Mouse (Mus musculus) hindbrain, embryonic 10.5 days (tissue): Measurements from ENCODE around the gene Hepacam. TPM values are rescaled to one million over a fixed set of nuclear protein-coding genes. Genes with fewer than 3 reads are reported as not detected.
A peak's percentile ranks its signal among the peaks of the same experiment; 100 is the strongest.

Experiments used
- DNase-seq: peaks from one replicate; pipeline ENCODE4 v3.0.0-alpha.2; 2017; ENCODE audit warnings: low spot score
- H3K27ac ChIP-seq: fragments of 300-500 bp; sonication (generic); 2 replicates; pipeline ENCODE4 v1.5.1; 2016; ENCODE audit warnings: mild to moderate bottlenecking, moderate library complexity
- H3K27me3 ChIP-seq: fragments of 300-500 bp; sonication (generic); 2 replicates; pipeline ENCODE4 v1.6.1; 2016; ENCODE audit warnings: mild to moderate bottlenecking; ENCODE audit not compliant: poor library complexity, insufficient read depth, severe bottlenecking
- H3K36me3 ChIP-seq: fragments of 300-500 bp; sonication (generic); 2 replicates; pipeline ENCODE4 v1.6.1; 2016; ENCODE audit warnings: mild to moderate bottlenecking, moderate library complexity
- H3K4me1 ChIP-seq: fragments of 300-500 bp; sonication (generic); replicated peaks from 2 replicates; pipeline ENCODE4 v1.6.1; 2016; ENCODE audit warnings: mild to moderate bottlenecking
- H3K4me3 ChIP-seq: fragments of 300-500 bp; sonication (generic); 2 replicates; pipeline ENCODE4 v1.5.1; 2016; ENCODE audit warnings: mild to moderate bottlenecking, moderate library complexity
- H3K9me3 ChIP-seq: fragments of 300-500 bp; sonication (generic); 2 replicates; pipeline ENCODE4 v1.6.1; 2016; ENCODE audit warnings: mild to moderate bottlenecking, moderate library complexity
- WGBS: fragments of 180-500 bp; shearing (Covaris S2); methylation state at CpG from one replicate; pipeline ENCODE4 v1.1.7; 2016; 5-methylcytosine and 5-hydroxymethylcytosine counted together
- polyA plus RNA-seq: library from polyadenylated mRNA; unstranded; fragments of >200 nt; fragmentation: Nextera tagmentation; extraction: Ambion mirVana; gene quantifications from 2 replicates; pipeline ENCODE4 v1.2.1, GENCODE M21; 2016

Hepacam gene
- polyA plus RNA-seq, 1 experiment from 2014 or later: 0.51 TPM

DNA sequence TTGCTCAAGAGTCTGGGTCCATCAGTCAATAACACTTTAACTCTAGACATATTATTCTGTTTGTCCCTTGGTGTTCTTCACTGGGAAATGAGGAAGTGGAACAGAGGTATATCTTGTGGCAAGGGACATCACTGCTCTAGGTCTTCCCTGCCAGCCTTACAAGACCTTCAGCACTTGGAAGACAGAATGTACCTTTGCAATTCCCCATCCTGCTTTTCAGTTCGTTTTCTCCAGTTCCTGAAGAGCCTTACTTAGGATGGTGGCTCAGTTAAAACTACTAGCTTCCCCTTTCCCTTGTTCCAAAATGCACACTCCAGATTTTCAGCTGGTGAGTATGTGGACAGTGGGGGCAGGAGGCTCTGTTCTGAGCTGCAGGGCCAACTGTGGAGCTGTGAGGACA, 4.3 kb upstream of the Hepacam start:
- WGBS: 68% methylated on average over 1 of the region's 1 CpGs

DNA sequence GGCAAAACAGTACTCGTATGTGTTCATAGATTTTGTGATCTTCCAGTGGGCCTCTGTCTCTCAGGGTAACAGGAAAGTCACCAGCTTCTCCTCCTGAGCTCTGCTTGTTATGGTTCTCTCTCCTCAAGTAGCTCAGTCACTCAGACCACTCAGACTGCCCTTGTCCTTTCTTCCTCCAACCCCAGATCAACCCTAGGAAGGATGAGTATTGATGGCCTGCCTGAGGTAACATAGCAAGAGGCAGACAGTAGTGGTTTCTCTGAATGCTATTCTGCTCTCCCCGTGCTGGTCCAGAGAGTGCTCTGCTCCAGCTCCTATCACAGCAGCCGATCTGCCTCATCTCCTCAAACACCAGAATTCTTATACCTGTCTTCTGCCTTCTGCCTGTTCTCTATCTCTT, 3.6 kb upstream of the Hepacam start:
- no peaks in the 10 kb centered on the region for H3K9me3 ChIP-seq
- no peaks in the 10 kb centered on the region for H3K36me3 ChIP-seq
- peaks cover 27% of the 10 kb centered on the region for H3K4me1 ChIP-seq
- no peak for DNase-seq
- H3K4me3 ChIP-seq: no peak overlapping the region
- no peak overlapping the region for H3K27ac ChIP-seq
- WGBS: 65% methylated on average over 3 of the region's 3 CpGs
- H3K27me3 ChIP-seq: no peaks in the 10 kb centered on the region

More for the DNA sequence above, 4.3 kb upstream of the Hepacam start:
- H3K27ac ChIP-seq: no peak overlapping the region
- no peak for DNase-seq
- no peaks in the 10 kb centered on the region for H3K9me3 ChIP-seq
- no peaks in the 10 kb centered on the region for H3K27me3 ChIP-seq
- no peaks in the 10 kb centered on the region for H3K36me3 ChIP-seq
- H3K4me3 ChIP-seq: no peak overlapping the region
- peaks cover 29% of the 10 kb centered on the region for H3K4me1 ChIP-seq

- no peaks in the 10 kb centered on the region for H3K27me3 ChIP-seq
- WGBS: 69% methylated on average over 3 of the region's 3 CpGs
- peaks cover 18% of the 10 kb centered on the region for H3K4me1 ChIP-seq
- H3K4me3 ChIP-seq: no peak overlapping the region
- no peak overlapping the region for H3K27ac ChIP-seq
- no peaks in the 10 kb centered on the region for H3K36me3 ChIP-seq
- no peak for DNase-seq
- H3K9me3 ChIP-seq: no peaks in the 10 kb centered on the region
These were observed 2.8 kb upstream of the Hepacam start for GRCm38 (mm10) chr9:37364392-37364791.

- no peak overlapping the region for H3K4me3 ChIP-seq
- no peaks in the 10 kb centered on the region for H3K27me3 ChIP-seq
- DNase-seq: no peak
- peaks cover 5% of the 10 kb centered on the region for H3K4me1 ChIP-seq
- no peaks in the 10 kb centered on the region for H3K9me3 ChIP-seq
- H3K36me3 ChIP-seq: no peaks in the 10 kb centered on the region
- H3K27ac ChIP-seq: no peak overlapping the region
- 74% methylated on average over 5 of the region's 5 CpGs for WGBS
These were observed 1.4 kb upstream of the Hepacam start for GRCm38 (mm10) chr9:37365706-37366105.

DNA sequence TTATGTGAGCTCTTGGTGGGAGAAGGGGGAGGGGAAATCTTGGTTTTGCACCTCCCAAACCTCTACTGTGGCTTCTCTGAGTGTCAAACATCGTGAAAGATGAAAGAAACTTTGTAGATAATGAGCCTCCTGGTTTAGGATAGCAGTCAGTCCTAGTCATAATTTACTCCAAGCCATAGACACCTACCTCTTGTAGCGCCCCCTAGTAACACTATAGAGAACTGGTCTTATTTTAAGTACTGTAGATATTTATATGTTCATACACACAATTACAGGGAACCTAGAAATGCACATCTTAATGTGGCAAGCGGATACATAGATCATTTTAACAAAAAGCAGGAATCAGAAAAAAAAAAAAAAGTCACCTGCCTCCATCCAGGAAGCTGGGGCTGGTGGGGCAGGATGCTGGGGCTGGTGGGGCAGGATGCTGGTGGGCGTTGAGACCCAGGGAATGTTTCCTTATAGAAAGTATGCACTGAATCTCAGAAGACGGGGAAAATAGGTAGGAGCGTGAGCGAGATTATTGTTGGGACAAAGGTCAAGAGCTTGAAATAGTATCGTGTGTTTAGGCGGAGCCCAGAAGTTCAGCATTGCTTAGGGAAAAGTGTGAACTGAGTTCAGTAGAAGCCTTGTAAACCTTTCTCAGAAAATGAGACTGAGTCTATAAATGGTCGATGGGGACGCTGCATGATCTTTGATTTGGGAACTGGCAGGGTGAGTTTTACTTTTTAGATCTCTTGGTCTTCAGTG, 1.1 kb downstream of the Hepacam start:
- 84% methylated on average over 11 of the region's 11 CpGs for WGBS
- peaks cover 3% of the 10 kb centered on the region; the same call in 1 of the 2 replicates for H3K4me1 ChIP-seq
- no peaks in the 10 kb centered on the region for H3K9me3 ChIP-seq
- DNase-seq: no peak
- no peak overlapping the region for H3K27ac ChIP-seq
- H3K4me3 ChIP-seq: no peak overlapping the region
- no peaks in the 10 kb centered on the region for H3K36me3 ChIP-seq
- no peaks in the 10 kb centered on the region for H3K27me3 ChIP-seq

GRCm38 (mm10) chr9:37368860-37369259, 1.7 kb downstream of the Hepacam start:
- Histone ChIP-seq H3K27ac (no peak overlapping the region), H3K9me3 (no peaks in the 10 kb centered on the region), H3K4me3 (no peak overlapping the region), H3K27me3 (no peaks in the 10 kb centered on the region), H3K36me3 (no peaks in the 10 kb centered on the region), H3K4me1 (peaks cover 3% of the 10 kb centered on the region; the same call in 1 of the 2 replicates)
- DNase-seq: no peak
- 81% methylated on average over 8 of the region's 8 CpGs for WGBS

DNA sequence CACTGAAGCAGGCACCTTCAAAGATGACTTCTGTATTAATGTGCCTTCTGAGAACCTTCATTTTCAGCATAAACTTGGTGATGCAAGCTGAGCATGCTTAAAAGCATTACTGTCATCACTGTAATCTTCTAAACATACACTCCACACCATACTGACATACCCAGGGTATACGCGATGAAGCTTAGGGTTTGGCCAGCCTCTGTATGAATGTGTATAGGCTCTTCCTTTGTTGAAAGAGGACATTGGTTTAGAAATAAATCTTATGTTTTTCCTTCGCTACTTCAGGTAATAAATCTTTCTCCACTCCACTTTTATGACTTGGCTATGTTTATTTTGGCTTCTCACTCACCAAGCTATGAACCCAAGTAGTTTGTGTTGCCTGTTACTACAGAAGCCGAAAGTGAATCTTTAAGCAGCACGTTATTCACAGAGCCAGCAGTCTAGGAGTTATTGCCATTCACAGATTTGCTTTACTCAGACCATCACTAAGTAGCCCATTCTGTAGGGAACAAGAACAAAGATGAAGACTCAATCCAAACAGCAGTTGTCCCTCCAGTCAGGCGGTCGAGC, 4.2 kb downstream of the Hepacam start:
- no peak for DNase-seq
- H3K9me3 ChIP-seq: no peaks in the 10 kb centered on the region
- H3K4me1 ChIP-seq: no peaks in the 10 kb centered on the region
- H3K4me3 ChIP-seq: no peak overlapping the region
- 88% methylated on average over 7 of the region's 7 CpGs for WGBS
- no peaks in the 10 kb centered on the region for H3K27me3 ChIP-seq
- H3K36me3 ChIP-seq: no peaks in the 10 kb centered on the region
- H3K27ac ChIP-seq: no peak overlapping the region

DNA sequence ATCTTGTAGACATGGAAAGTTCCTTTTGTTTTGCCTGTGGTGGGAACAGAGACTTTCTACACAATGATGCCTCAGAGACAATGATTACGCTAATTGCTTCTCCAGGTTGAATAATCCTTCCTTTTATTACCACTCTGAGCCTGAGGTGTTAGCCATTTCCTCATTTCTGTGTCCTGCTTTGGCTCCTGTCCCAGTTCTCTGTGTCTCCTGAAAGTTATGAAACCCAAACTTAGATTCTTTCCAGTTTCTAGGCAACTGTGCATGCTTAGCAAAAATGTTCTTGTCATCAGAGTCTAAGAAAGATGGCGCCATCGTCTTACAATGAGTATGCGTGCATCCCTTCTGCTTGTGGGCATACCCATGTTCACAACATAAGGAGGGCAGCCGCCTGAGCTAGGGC, 8.6 kb downstream of the Hepacam start:
- H3K4me3 ChIP-seq: no peak overlapping the region
- WGBS: 91% methylated on average over 5 of the region's 5 CpGs
- no peaks in the 10 kb centered on the region for H3K9me3 ChIP-seq
- H3K27me3 ChIP-seq: no peaks in the 10 kb centered on the region
- H3K4me1 ChIP-seq: no peaks in the 10 kb centered on the region
- no peak for DNase-seq
- H3K36me3 ChIP-seq: no peaks in the 10 kb centered on the region
- H3K27ac ChIP-seq: no peak overlapping the region

GRCm38 (mm10) chr9:37383161-37383560, 16.0 kb downstream of the Hepacam start:
- no peak for DNase-seq
- no peak overlapping the region for H3K4me3 ChIP-seq
- H3K9me3 ChIP-seq: no peaks in the 10 kb centered on the region
- peaks cover 10% of the 10 kb centered on the region for H3K4me1 ChIP-seq
- WGBS: 91% methylated on average over 6 of the region's 6 CpGs
- no peaks in the 10 kb centered on the region for H3K36me3 ChIP-seq
- H3K27ac ChIP-seq: no peak overlapping the region
- peaks cover 51% of the 10 kb centered on the region for H3K27me3 ChIP-seq

GRCm38 (mm10) chr9:37384284-37385182, 17.4 kb downstream of the Hepacam start:
- Histone ChIP-seq H3K4me1 (peaks cover 10% of the 10 kb centered on the region), H3K27ac (peak overlapping the region; percentile 79), H3K9me3 (no peaks in the 10 kb centered on the region), H3K4me3 (peak overlapping the region; percentile 51), H3K27me3 (peaks cover 51% of the 10 kb centered on the region), H3K36me3 (no peaks in the 10 kb centered on the region)
- DNase-seq: peak; percentile 67
- 11% methylated on average over 54 of the region's 54 CpGs for WGBS

DNA sequence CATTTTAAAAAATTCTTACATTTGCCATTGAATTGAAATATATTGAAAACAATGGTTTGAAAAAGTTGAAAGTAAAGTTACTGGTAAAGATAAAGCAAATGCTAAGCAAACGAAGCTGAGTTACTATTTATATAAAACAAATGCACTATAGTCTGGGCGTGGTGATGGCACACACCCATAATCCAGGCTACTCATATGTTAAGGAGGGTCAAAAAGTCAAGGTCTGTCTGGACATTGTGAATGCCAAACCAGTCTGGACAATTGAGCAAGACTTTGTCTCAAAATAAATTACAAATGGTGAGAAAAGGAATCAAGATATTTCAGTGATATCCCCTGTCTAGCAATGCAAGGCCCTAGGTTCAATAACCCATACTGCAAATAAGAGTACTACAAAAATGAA, 23.7 kb downstream of the Hepacam start:
- Histone ChIP-seq H3K4me3 (no peak overlapping the region), H3K27ac (no peak overlapping the region), H3K4me1 (0 out of 2 replicates have a peak, but pooled peaks cover 5% of the 10 kb centered on the region), H3K36me3 (no peaks in the 10 kb centered on the region), H3K9me3 (no peaks in the 10 kb centered on the region), H3K27me3 (peaks cover 11% of the 10 kb centered on the region)
- 67% methylated on average over 2 of the region's 2 CpGs for WGBS
- no peak for DNase-seq

DNA sequence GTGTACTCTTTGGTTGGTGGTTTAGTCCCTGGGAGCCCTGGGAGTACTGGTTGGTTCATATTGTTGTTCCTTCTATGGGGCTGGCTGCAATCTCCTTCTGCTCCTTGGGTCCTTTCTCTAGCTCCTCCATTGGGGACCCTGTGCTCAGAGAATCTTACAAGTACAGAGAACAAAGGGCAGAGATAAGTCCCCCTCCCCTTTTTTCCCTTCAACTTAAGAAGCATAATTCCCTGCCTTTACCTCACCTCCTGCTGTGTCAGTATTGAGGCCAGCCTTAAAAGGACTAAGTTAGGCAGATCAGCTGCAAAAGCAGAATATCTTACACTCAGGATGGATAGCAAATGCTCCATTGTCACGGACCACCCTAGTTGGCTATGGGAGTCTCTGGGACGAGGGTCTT, 24.9 kb downstream of the Hepacam start:
- Histone ChIP-seq H3K27ac (no peak overlapping the region), H3K36me3 (no peaks in the 10 kb centered on the region), H3K27me3 (peaks cover 3% of the 10 kb centered on the region; the same call in 1 of the 2 replicates), H3K9me3 (no peaks in the 10 kb centered on the region), H3K4me3 (no peak overlapping the region), H3K4me1 (0 out of 2 replicates have a peak, but pooled peaks cover 5% of the 10 kb centered on the region)
- no peak for DNase-seq
- 63% methylated on average over 2 of the region's 2 CpGs for WGBS
